Mouse (Mus musculus) embryonic facial prominence, embryonic 13.5 days (tissue): ENCODE results near the gene Ppm1d. TPM values are rescaled to one million over a fixed set of nuclear protein-coding genes. Genes with fewer than 3 reads are reported as not detected.

Source experiments
- ATAC-seq: fragments of 200-750 bp; cut with Nextera tagmentation; 2 replicates; pipeline ENCODE4 v1.8.0; 2017; ENCODE audit warnings: low read depth; ENCODE audit not compliant: insufficient number of reproducible peaks, insufficient read depth, low FRiP score, low TSS enrichment
- H3K27ac ChIP-seq: fragments of 300-500 bp; sonication (generic); 2 replicates; pipeline ENCODE4 v1.5.1; 2015; ENCODE audit warnings: moderate library complexity, mild to moderate bottlenecking, inconsistent platforms
- H3K27me3 ChIP-seq: fragments of 300-500 bp; sonication (generic); 2 replicates; pipeline ENCODE4 v1.6.1; 2015; ENCODE audit warnings: mild to moderate bottlenecking, inconsistent platforms
- H3K36me3 ChIP-seq: fragments of 300-500 bp; sonication (generic); 2 replicates; pipeline ENCODE4 v1.6.1; 2015; ENCODE audit warnings: mild to moderate bottlenecking, inconsistent platforms
- H3K4me1 ChIP-seq: fragments of 300-500 bp; sonication (generic); 2 replicates; pipeline ENCODE4 v1.6.1; 2015; ENCODE audit warnings: inconsistent platforms
- H3K4me2 ChIP-seq: fragments of 300-500 bp; sonication (generic); 2 replicates; pipeline ENCODE4 v1.6.1; 2015; ENCODE audit warnings: moderate library complexity, mild to moderate bottlenecking, inconsistent platforms
- H3K4me3 ChIP-seq: fragments of 300-500 bp; sonication (generic); 2 replicates; pipeline ENCODE4 v1.5.1; 2015; ENCODE audit warnings: mild to moderate bottlenecking, inconsistent platforms
- H3K9ac ChIP-seq: fragments of 300-500 bp; sonication (generic); 2 replicates; pipeline ENCODE4 v1.6.1; 2015; ENCODE audit warnings: mild to moderate bottlenecking, inconsistent platforms
- H3K9me3 ChIP-seq: fragments of 300-500 bp; sonication (generic); 2 replicates; pipeline ENCODE4 v1.6.1; 2016; ENCODE audit warnings: inconsistent platforms
- WGBS: fragments of 180-500 bp; shearing (Covaris S2); methylation state at CpG from one replicate; pipeline ENCODE4 v1.1.7; 2015; ENCODE audit warnings: mixed read lengths; 5-methylcytosine and 5-hydroxymethylcytosine counted together
- polyA plus RNA-seq: library from polyadenylated mRNA; unstranded; fragments of >200 nt; fragmentation: Nextera tagmentation; extraction: Ambion mirVana; gene quantifications from 2 replicates; pipeline ENCODE4 v1.2.1, GENCODE M21; 2015

Gene Ppm1d
- polyA plus RNA-seq, 1 experiment from 2014 or later, result 19.5 TPM

DNA sequence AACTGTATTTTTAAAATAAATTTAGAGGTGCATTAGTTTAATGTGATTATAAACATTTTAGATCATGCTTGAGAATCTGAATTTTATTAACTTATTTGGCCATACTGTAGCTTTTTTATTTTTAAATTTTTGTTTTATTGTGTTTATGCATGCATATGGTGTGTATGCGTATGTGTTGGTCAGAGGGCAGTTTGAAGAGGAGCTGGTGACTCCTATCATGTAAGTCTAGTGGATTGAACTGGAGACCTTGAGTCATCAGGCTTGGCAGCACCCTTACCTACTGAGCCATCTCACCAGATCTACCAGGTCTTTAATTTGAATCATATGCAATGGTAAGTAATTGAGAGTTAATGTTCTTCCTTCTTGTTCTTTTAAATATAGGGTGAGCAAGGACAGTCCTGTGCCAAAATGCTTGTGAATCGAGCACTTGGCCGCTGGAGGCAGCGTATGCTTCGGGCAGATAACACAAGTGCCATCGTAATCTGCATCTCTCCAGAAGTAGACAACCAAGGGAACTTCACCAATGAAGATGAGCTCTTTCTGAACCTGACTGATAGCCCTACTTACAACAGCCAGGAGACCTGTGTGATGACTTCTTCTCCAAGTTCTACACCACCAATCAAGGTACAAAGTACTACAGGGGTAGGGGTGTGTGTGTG, 28.3 kb downstream of the Ppm1d start:
- no peak overlapping the region for H3K9ac ChIP-seq
- no peak overlapping the region for H3K27ac ChIP-seq
- 95% methylated on average over 6 of the region's 6 CpGs for WGBS
- H3K9me3 ChIP-seq, result no peaks in the 10 kb centered on the region
- ATAC-seq, result no peak
- peaks cover 60% of the 10 kb centered on the region for H3K36me3 ChIP-seq
- H3K4me3 ChIP-seq, result no peak overlapping the region
- no peak overlapping the region for H3K4me2 ChIP-seq
- no peaks in the 10 kb centered on the region for H3K4me1 ChIP-seq
- H3K27me3 ChIP-seq, result no peaks in the 10 kb centered on the region

GRCm38 (mm10) chr11:85340070-85340616, 29.1 kb downstream of the Ppm1d start:
- WGBS, result 89% methylated on average over 7 of the region's 7 CpGs
- H3K4me1 ChIP-seq, result no peaks in the 10 kb centered on the region
- ATAC-seq, result no peak
- H3K27me3 ChIP-seq, result no peaks in the 10 kb centered on the region
- no peak overlapping the region for H3K27ac ChIP-seq
- H3K9me3 ChIP-seq, result no peaks in the 10 kb centered on the region
- H3K4me3 ChIP-seq, result no peak overlapping the region
- H3K4me2 ChIP-seq, result no peak overlapping the region
- no peak overlapping the region for H3K9ac ChIP-seq
- peaks cover 55% of the 10 kb centered on the region for H3K36me3 ChIP-seq

GRCm38 (mm10) chr11:85352539-85353380, 41.7 kb downstream of the Ppm1d start, which contains the start of gene Bcas3:
Gene Bcas3 (plus strand): TSS chr11:85353167.
- peak within 1 kb of the TSS; percentile 44 for H3K27ac ChIP-seq

DNA sequence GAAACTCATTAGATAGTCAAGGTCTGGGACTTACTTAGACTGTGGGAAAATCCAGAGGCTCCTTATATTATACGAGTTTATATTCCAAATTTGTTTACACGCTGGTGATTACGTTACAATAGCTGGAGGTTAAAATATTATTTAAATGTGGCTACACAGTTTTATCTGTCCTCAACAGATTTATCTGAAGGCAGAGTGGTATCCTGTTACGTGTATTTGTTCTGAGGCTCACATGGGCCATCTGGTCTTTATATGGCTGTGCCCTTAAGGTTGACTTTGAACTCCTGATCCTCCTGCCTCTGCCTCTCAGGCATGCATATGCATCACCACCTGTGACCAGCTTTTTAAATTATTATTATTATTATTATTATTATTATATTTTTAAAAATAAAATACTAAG, 42.8 kb downstream of the Ppm1d start:
- H3K4me3 ChIP-seq, result peak overlapping the region; percentile 68
- H3K36me3 ChIP-seq, result no peaks in the 10 kb centered on the region; the same call in 1 of the 2 replicates
- no peaks in the 10 kb centered on the region for H3K9me3 ChIP-seq
- WGBS, result 59% methylated on average over 4 of the region's 4 CpGs
- H3K27ac ChIP-seq, result peak overlapping the region; percentile 44
- H3K4me1 ChIP-seq, result peaks cover 9% of the 10 kb centered on the region
- no peaks in the 10 kb centered on the region for H3K27me3 ChIP-seq
- no peak for ATAC-seq
- peak overlapping the region; percentile 83 for H3K9ac ChIP-seq
- H3K4me2 ChIP-seq, result peak overlapping the region; percentile 85

More at GRCm38 (mm10) chr11:85352539-85353380, 41.7 kb downstream of the Ppm1d start, which contains the start of gene Bcas3:
- peak; percentile 98 for ATAC-seq
- WGBS, result under 1% methylated on average over 47 of the region's 47 CpGs
- H3K36me3 ChIP-seq, result peaks cover 4% of the 10 kb centered on the region; the same call in 1 of the 2 replicates
- H3K4me2 ChIP-seq, result peak within 1 kb of the TSS; percentile 85
- H3K9ac ChIP-seq, result peak within 1 kb of the TSS; percentile 83
- peak within 1 kb of the TSS; percentile 68 for H3K4me3 ChIP-seq
- H3K9me3 ChIP-seq, result no peaks in the 10 kb centered on the region
- peaks cover 9% of the 10 kb centered on the region for H3K4me1 ChIP-seq
- H3K27me3 ChIP-seq, result no peaks in the 10 kb centered on the region

- Histone ChIP-seq H3K4me2 (no peak overlapping the region), H3K4me3 (no peak overlapping the region), H3K27me3 (no peaks in the 10 kb centered on the region), H3K27ac (no peak overlapping the region), H3K9ac (no peak overlapping the region), H3K36me3 (peaks cover 33% of the 10 kb centered on the region), H3K4me1 (no peaks in the 10 kb centered on the region), H3K9me3 (no peaks in the 10 kb centered on the region)
- no peak for ATAC-seq
- 94% methylated on average over 6 of the region's 6 CpGs for WGBS
Measured at GRCm38 (mm10) chr11:85359641-85360040, 48.6 kb downstream of the Ppm1d start.

DNA sequence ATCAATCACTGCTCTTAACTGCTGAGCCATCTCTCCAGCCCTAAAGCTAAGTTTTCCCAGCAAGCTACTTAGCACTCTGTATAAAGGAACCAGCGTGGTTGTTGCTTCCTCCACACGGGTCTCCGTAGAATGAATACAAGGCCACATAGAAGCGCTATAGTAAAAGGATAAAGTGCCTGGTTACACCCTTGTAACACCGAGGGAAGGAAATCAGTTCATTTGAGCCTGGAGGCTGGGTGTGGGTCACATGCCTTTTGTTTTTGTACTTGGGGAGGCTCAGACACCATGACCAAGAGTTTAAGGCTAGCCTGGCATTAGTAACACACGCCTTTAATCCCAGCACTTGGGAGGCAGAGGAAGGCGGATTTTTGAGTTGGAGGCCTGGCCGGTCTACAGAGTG, 50.6 kb downstream of the Ppm1d start:
- 78% methylated on average over 8 of the region's 8 CpGs for WGBS
- H3K9ac ChIP-seq, result no peak overlapping the region
- H3K4me1 ChIP-seq, result no peaks in the 10 kb centered on the region
- peaks cover 45% of the 10 kb centered on the region for H3K36me3 ChIP-seq
- H3K27ac ChIP-seq, result no peak overlapping the region
- H3K9me3 ChIP-seq, result no peaks in the 10 kb centered on the region
- ATAC-seq, result no peak
- no peak overlapping the region for H3K4me2 ChIP-seq
- H3K27me3 ChIP-seq, result no peaks in the 10 kb centered on the region
- no peak overlapping the region for H3K4me3 ChIP-seq

DNA sequence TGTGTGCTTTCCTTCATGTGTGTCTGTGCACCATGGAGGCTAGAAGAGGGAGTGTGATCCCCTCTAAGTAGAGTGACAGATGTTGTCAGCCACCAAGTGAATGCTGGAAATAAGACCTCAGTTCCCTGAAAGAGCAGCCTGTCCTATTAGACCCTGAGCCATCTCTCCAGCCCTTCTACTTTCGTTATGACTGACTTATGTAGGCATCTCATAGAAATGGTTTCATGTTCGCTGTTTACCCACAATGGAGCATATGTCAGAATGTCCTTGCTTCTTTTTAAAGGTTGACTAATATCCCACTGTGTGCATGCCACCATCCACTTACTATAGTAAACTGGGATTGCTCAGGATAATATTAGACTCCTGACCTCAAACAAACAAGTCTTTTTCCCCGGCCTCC, 55.1 kb downstream of the Ppm1d start:
- Histone ChIP-seq H3K36me3 (peaks cover 45% of the 10 kb centered on the region), H3K4me2 (no peak overlapping the region), H3K9me3 (no peaks in the 10 kb centered on the region), H3K27ac (no peak overlapping the region), H3K4me1 (no peaks in the 10 kb centered on the region), H3K4me3 (no peak overlapping the region), H3K27me3 (no peaks in the 10 kb centered on the region), H3K9ac (no peak overlapping the region)
- ATAC-seq, result no peak
- 89% methylated on average over 3 of the region's 3 CpGs for WGBS

DNA sequence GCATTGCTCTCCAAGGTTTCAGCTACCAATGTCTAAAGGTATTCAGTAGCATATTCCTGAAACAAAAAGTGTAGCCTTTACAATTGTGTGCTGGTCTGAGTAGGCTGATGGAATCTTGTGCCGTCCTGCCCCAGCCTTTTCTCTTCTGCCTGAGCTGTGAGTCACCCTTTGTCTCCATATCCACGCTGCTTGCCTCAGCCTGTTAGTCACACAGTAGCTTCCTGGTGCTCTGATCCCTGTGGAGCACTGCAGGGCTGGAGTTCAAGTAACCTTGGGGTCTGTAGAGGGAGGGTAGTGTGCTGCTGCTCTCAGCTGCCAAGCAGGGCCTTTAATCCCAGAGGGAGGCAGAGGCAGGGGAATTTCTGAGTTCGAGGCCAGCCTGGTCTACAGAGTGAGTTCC, 56.8 kb downstream of the Ppm1d start:
- Histone ChIP-seq H3K4me2 (no peak overlapping the region), H3K36me3 (peaks cover 49% of the 10 kb centered on the region)

DNA sequence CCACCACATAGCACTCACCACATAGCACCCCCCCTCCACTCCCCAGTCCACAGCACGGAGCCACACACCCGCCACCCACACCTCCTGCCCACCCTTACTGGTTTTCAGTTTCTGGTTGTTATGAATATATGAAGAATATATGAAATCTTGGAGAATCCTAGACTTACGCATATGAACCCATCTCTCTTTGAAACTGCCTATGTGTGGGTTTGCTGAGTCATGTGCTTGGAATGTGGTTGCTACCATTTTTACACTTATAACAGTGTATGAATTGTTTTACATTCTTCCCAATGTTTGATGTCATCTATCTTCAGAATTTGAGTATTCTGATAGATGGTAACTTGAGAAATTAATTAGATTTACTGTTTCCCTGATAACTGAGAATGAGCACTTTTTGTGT, 68.0 kb downstream of the Ppm1d start:
- no peaks in the 10 kb centered on the region for H3K27me3 ChIP-seq
- H3K4me1 ChIP-seq, result peaks cover 9% of the 10 kb centered on the region; the same call in 1 of the 2 replicates
- H3K27ac ChIP-seq, result no peak overlapping the region
- H3K9me3 ChIP-seq, result no peaks in the 10 kb centered on the region
- H3K4me2 ChIP-seq, result no peak overlapping the region
- no peak overlapping the region for H3K4me3 ChIP-seq
- 88% methylated on average over 3 of the region's 3 CpGs for WGBS
- no peak overlapping the region for H3K9ac ChIP-seq
- no peak for ATAC-seq
- H3K36me3 ChIP-seq, result no peaks in the 10 kb centered on the region

More for the DNA sequence above, 56.8 kb downstream of the Ppm1d start:
- no peaks in the 10 kb centered on the region for H3K4me1 ChIP-seq
- H3K27ac ChIP-seq, result no peak overlapping the region
- H3K27me3 ChIP-seq, result no peaks in the 10 kb centered on the region
- no peak overlapping the region for H3K4me3 ChIP-seq
- no peak overlapping the region for H3K9ac ChIP-seq
- H3K9me3 ChIP-seq, result no peaks in the 10 kb centered on the region
- ATAC-seq, result no peak
- WGBS, result 76% methylated on average over 3 of the region's 3 CpGs

- H3K4me1 ChIP-seq, result peaks cover 12% of the 10 kb centered on the region; the same call in 1 of the 2 replicates
- H3K36me3 ChIP-seq, result no peaks in the 10 kb centered on the region
- H3K27me3 ChIP-seq, result no peaks in the 10 kb centered on the region
- no peaks in the 10 kb centered on the region for H3K9me3 ChIP-seq
- no peak overlapping the region for H3K9ac ChIP-seq
- H3K4me3 ChIP-seq, result no peak overlapping the region
- no peak overlapping the region for H3K4me2 ChIP-seq
- WGBS, result 16% methylated on average over 1 of the region's 1 CpGs
- ATAC-seq, result no peak
- no peak overlapping the region for H3K27ac ChIP-seq
Measured at GRCm38 (mm10) chr11:85380046-85380445, 69.0 kb downstream of the Ppm1d start.

DNA sequence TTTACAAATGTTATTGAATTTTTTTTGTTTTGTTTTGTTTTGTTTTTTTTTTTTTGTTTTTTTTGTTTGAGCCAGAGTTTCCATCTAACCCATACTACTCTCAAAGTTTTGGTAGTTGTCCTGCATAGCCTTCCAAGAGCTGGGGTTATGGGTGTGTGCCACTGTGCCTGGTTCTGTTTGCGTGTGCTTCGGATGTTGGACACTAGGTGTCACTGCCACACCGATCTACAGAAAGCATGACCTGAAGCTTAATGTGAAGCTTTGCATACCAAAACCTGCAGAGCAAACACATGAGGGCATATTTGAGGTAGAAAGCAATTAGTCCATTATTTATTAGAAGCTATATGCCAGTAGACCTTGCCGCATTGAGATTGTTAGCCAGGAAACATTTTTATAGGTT, 71.0 kb downstream of the Ppm1d start:
- Histone ChIP-seq H3K4me3 (no peak overlapping the region), H3K4me1 (peaks cover 11% of the 10 kb centered on the region; the same call in 1 of the 2 replicates), H3K4me2 (no peak overlapping the region), H3K27ac (no peak overlapping the region), H3K27me3 (no peaks in the 10 kb centered on the region), H3K9ac (no peak overlapping the region), H3K9me3 (no peaks in the 10 kb centered on the region), H3K36me3 (no peaks in the 10 kb centered on the region)
- WGBS, result 7% methylated on average over 4 of the region's 4 CpGs
- 0 out of 2 replicates have a peak, but pooled peaks have one; percentile 62 for ATAC-seq
